Mouse (Mus musculus) spleen, postnatal 10 days (tissue): ENCODE data around the gene Gja8.
A peak's percentile ranks its signal among the peaks of the same experiment; 100 is the strongest.

Experiments used
- DNase-seq, 2 experiments: peaks; one replicate each; pipeline ENCODE4 v3.0.0; 2021 to 2022; ENCODE audit warnings: low spot score in 2 of 2

Gja8 gene

GRCm38 (mm10) chr3:96925920-96926319 is at the start of gene Gja8:
Gene Gja8 (minus strand): TSS chr3:96926020.
- DNase-seq: no peak

DNA sequence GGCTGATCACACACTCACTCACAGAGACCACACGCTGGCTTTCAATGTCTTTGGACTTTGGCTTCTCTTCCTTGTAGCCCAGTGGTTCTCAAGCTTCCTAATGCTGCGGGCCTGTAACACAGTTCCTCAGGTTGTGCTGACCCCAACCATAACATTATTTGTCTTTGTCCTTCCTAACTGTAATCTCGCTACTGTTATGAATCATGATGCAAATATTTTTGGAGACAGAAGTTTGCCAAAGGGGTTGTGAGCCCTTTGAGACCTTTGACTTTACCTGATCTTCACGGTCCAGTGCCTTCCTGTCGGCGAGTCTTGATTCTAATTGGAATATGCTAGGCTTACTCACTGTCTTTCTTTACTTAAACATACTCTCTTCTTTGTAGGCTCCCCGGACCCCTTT is 48.6 kb upstream of the Gja8 start:
- no peak for DNase-seq

DNA sequence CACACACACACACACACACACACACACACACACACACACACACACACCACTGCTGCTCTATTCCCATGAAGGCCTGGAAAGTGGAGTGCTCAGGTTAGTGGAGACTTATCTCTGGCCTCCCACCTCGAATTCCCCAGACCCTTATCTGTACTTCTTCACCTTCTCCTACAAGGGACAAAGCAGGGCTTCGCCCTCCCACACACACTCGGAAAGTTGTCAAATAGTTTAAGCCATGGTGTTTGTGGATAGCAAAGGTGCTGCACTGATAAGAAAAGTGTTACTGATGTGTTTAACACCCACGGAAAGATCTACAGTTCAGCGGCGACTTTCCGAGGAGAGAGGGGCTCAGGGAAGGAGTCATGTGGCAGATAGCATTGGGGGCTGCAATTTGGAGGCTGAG is 45.2 kb upstream of the Gja8 start:
- no peak for DNase-seq

DNA sequence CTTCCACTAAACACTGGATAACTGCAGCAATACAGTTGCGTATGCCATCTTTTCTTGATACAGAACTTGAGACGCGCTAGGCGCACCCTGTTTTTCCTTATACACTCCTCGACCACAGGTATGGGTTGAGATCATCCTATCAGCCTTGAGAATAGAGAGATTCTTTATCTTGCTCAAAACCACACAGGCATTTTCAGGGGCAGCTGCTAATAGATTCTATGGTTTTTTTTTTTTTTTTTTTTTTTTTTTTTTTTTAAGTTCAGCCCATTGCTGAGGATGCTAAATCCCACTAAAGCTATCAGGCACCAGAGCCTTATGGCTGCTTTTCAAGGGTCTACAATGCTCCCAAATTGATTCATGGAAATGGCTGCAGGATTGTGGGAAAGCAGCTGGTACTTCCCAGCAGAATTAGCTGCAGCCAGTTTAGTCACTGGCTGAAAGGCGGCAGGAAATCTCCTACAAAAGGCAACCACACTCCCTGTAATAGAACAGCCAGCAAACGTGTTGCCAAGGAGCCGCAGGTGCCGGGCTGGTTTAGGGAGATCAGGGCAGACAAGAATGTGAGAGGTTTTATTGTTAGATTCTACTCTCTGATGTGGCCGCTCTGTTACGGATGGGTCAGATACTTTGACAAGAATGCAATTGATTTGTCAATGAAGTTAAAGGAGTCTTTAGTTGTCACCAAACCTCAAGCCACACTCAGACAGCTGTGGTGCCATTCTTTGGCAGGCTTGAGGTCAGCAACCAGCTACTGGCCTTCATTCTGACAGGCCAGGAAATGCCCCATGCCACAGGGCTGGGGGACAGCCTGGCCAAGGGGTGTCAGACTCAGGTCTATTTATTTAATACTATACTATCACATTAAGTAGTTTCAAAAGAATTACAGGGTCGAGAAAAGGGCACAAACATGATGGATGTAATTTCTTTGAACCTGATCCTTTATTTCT is 37.5 kb upstream of the Gja8 start:
- no peak for DNase-seq

GRCm38 (mm10) chr3:96960597-96960996 is 34.8 kb upstream of the Gja8 start:
- no peak for DNase-seq

DNA sequence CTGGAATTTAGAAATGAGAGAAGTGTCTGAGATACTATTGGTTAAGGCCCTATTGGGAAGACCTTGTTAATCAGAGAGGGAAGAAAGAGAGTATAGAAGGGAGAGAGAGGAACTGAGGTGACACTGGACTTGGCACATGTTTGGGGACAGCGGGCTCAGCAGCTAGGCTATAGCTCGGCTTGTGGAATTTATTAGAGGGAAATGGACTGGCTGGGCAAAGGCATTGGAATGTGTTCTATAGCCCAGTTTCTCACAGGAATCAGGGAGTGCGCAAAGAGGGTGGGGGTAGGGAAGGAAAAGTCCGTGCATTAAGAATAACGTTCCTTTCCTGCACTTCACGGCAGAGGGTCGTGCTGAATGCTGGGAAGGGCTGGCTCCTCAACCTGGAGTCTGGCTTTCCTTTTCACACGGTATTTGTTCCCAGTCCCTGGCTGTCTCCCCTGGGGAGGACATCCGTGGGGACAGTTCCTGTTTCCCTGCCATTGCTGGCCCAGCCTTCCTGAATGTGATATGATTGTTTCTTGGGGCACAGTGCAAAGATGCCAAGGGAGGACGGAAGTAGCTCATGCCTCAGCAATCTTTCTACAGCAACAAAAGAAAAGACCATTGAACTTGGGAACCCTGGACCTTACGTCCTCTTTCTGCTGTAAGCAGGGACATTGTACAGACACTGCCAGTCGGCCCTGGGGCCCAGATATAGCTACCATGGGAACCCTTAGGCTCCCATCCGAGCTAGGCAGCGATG is 27.8 kb upstream of the Gja8 start:
- DNase-seq: no peak

GRCm38 (mm10) chr3:96942706-96943105 is 16.9 kb upstream of the Gja8 start:
- DNase-seq: no peak

DNA sequence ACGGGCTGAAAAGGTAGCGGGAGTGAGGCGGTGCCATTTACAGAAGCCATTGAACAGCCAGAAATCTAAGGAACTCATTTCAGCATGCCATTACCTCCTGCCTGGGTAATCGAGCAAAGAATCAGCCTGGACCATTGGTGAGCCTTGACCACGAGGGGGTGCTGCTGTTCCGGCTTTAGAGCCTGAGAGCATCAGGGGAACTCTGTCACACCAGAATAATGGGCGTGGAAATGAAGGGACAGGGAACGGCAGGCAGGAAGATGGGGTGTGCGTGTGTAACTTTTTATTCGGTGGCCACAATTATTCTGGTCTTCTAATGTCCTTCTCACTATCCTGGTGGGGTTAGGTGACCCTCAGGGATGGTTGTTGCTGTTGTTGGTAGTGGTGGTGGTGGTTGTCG is 12.9 kb upstream of the Gja8 start:
- peak; percentile 35 to 83 for DNase-seq

- no peak for DNase-seq
Observed at GRCm38 (mm10) chr3:96937606-96938005, 11.8 kb upstream of the Gja8 start.

DNA sequence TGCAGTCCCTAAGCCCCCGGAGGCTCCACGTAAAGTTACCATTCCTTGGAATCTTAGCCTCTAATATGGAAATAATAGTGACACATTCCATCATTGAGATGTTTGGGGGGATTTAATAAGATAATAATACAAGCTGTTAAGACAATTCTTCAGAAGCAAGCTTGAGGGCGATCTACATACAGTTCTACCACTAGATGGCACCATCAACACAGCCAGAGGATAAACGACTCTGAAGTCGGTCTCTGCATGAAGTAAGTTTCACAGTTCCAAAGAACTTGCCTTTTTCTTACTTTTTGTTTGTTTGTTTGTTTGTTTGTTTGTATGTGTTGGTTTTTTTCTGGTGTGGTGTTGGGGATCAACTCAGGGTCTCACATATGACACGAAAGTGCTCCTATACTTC is 10.4 kb upstream of the Gja8 start:
- no peak for DNase-seq

DNA sequence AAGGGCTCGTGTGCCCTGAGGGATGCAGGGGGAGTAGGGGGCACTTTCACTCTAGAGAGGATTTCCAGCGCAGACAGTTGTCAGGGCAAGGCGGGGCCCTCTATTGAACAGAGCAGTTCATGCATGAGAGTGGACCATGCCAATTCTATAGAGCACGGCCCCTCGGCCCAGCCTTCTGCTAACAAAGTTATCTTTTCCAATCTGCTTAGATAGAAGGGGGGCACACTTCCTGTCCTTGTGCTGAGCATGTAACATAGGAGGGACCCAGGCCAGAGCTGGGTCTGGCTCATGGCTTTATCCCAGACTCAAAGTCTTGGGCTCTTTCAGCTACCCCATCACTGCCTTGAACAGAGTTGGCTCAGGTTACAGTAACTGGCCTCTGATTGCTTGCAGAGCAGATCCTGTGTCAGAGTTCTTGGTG is 5.5 kb upstream of the Gja8 start:
- DNase-seq: no peak

- no peak for DNase-seq
Observed at GRCm38 (mm10) chr3:96924631-96925030, 1.2 kb downstream of the Gja8 start.

DNA sequence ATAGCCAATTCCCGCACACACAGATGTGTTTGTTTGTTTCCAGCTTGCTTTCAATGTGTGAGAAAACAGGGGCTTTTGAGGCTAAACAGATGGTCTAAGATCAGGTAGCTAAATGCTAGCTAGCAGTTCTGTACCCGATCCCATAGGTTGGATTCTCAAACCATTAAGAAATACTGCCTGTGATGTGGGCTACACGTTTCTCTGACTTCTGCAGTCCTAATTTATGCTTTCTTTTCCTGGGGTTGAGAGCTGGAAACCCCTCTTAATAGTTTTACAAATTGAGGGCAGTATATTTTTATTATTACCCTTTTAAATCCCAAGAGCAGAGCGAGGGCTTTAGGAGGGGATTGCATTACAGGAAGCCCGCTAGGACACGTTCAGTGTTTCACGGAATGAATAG is 4.8 kb downstream of the Gja8 start:
- no peak for DNase-seq

DNA sequence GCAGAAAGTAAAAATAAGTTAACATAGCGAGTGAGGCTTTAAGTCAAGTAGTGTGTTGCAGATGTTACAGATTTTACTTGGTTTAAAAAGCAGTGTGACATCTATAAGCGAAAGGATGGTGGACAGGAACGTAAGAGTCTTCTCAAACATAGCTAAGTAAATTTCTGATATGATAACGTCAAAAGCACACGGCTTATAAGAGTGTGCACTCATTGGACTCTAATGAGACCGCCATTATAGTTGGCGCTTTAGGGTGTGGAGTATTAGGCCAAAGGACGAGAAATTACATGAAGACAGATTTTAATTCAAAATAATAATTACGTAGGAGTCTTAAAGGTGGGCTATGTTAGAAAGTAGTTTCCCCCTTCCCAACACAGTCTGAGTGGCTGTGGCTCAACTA is 20.2 kb downstream of the Gja8 start:
- DNase-seq: no peak

DNA sequence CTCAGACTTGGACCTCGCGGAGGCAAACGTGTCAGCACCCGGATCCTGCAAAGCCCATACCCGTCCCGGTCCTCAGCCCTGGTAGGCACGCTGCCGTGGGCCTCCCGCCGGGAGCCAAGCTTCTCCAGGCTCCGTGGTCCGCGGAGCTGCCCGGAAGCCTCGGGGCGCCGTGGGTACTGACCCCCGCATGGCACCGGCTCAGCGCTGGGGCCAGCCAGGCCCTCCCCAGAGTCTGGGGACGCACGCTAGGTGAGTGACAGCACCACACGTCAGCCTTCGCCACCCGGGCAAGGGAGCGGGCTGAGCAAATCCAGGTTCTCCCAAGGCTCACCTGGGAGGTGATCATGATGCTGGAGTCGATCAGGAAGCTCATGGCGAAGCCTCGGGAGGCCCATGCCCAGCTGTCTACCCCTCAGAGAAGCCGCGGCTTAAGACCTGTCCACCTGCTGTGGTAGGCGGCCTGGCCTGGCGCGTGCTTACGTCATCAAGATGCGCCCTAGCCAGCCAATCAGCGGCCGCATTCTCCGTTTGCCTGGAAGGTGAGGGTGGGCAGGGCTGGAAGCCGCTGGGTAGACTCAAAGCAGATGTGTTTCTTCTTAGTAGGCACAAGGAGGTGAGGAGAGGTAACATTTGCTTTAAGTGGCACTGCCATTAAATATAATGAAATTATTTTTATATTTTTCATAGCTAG is 20.8 kb downstream of the Gja8 start, which contains the start of gene Gpr89:
Gpr89 (minus strand) TSS at position 496 of the 691 bp plus-strand sequence.
- peak; percentile 96 to 97 for DNase-seq

DNA sequence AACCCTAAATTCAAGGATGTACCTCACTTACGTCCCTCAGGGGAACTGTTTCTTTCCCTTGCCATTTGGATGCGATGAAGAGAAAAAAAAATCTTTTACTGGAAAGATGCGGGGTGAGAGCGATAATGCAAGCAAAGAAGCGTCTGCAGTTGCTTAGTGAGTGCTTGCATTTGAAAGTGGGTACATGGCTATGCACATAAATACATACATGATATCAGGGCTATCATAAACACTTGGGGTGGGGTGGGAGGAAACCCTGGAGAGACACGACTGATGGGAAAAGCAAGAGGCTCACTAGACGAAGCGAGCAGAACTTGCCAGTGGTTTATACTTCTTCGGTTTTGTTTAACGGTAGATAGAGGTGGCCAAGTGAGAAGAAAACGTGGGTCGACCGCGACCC is 21.4 kb downstream of the Gja8 start, which contains the start of gene Gja5:
Gja5 (plus strand) TSS at position 301 of the 400 bp plus-strand sequence.
- DNase-seq: no peak

GRCm38 (mm10) chr3:96902336-96902999 is 23.4 kb downstream of the Gja8 start:
- DNase-seq: no peak

DNA sequence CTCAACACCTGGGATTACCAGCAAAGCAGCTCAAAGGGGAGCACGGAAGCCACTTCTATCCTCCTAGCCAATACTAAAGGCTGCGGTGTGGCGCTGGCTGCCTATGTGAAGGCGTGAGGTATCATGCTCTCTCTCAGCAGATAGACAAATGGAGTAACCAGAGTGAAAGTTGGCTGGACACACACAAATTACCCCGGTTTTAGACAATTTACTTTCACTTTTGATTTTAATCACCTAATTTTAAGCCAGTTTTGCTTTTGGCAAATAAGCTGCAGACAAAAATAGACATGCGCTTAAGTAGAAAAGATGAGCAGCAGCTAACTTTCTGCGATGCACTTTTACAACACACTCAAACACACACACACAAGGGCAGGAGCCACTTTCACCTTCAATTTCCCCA is 42.1 kb downstream of the Gja8 start:
- DNase-seq: no peak

GRCm38 (mm10) chr3:96882061-96882849 is 43.6 kb downstream of the Gja8 start:
- DNase-seq: no peak

- DNase-seq: no peak
Observed at GRCm38 (mm10) chr3:96881557-96881956, 44.3 kb downstream of the Gja8 start.

GRCm38 (mm10) chr3:96880385-96880784 is 45.4 kb downstream of the Gja8 start:
- DNase-seq: no peak
